In genomic region chr9:103781407-103781806, GRCm38 (mm10) we compare ENCODE assay signal across 24 mouse cellular contexts. TPM values are rescaled to one million over a fixed set of nuclear protein-coding genes. Genes with fewer than 3 reads are reported as not detected.
DNase-seq lines count a peak whose midpoint lies in the region; ATAC-seq and TF ChIP-seq lines count a peak whose summit lies in the region.
"Had no signal": no experiment of that assay in that cellular context is flagged by ENCODE, and none has a peak within 500 bp of the region (broad histone marks: within the 10 kb centered on the region; RNA-seq: fewer than 3 reads in every experiment).

No protein-coding gene starts in this region.

- H3K9me3 ChIP-seq in forebrain, embryonic 15.5 days: no peaks in the 10 kb centered on the region
- no peaks in the 10 kb centered on the region for H3K9me3 ChIP-seq in forebrain, embryonic 11.5 days (ENCODE audit: control insufficient read depth, low read length)
- no peaks in the 10 kb centered on the region for H3K9me3 ChIP-seq in kidney, embryonic 14.5 days (ENCODE audit: control insufficient read depth, low read length)
- H3K9me3 ChIP-seq: embryonic facial prominence, embryonic 12.5 days; embryonic facial prominence, embryonic 15.5 days; forebrain, embryonic 13.5 days; heart, embryonic 13.5 days; hindbrain, embryonic 12.5 days; hindbrain, embryonic 15.5 days had no signal

- H3K27me3 ChIP-seq in forebrain, embryonic 15.5 days: no peaks in the 10 kb centered on the region
- H3K27me3 ChIP-seq in forebrain, embryonic 11.5 days (ENCODE audit: control insufficient read depth, insufficient read depth, low read length): no peaks in the 10 kb centered on the region
- no peaks in the 10 kb centered on the region for H3K27me3 ChIP-seq in kidney, embryonic 14.5 days (ENCODE audit: control insufficient read depth, insufficient read depth, low read length)
- H3K27me3 ChIP-seq: embryonic facial prominence, embryonic 12.5 days; embryonic facial prominence, embryonic 15.5 days; forebrain, embryonic 13.5 days; heart, embryonic 13.5 days; hindbrain, embryonic 12.5 days; hindbrain, embryonic 15.5 days had no signal

- DNase-seq in forebrain, embryonic 11.5 days (ENCODE audit: low spot score): no peak
- DNase-seq in frontal cortex, postnatal 36 days (ENCODE audit: low spot score in 2 of 2): no peak
- DNase-seq in left cerebral cortex, adult 2 months (ENCODE audit: extremely low spot score in 1 of 2, low spot score in 2 of 2): no peak
- DNase-seq in left cerebral cortex, postnatal 4 days: no peak
- DNase-seq: adrenal gland, adult 8-10 months; adrenal gland, postnatal 25 days; cerebellum, adult 18-20 months; cerebellum, adult 9-10 months; cerebellum, postnatal 14 days; gastrocnemius, postnatal 10 days; gastrocnemius, postnatal 36 days had no signal

- H3K27ac ChIP-seq in forebrain, embryonic 15.5 days (replicated peaks): peak overlapping the region; percentile 39; the same call in 1 of the 2 replicates
- no peak overlapping the region for H3K27ac ChIP-seq in forebrain, embryonic 11.5 days (ENCODE audit: low read depth, low read length)
- H3K27ac ChIP-seq in left cerebral cortex, adult 2 months: peak overlapping the region; percentile 24; the same call in 1 of the 2 replicates
- H3K27ac ChIP-seq in kidney, embryonic 14.5 days (ENCODE audit: low read depth, low read length): no peak overlapping the region
- H3K27ac ChIP-seq: embryonic facial prominence, embryonic 12.5 days; embryonic facial prominence, embryonic 15.5 days; forebrain, embryonic 13.5 days; heart, embryonic 13.5 days; hindbrain, embryonic 12.5 days; hindbrain, embryonic 15.5 days had no signal

- H3K4me3 ChIP-seq in forebrain, embryonic 15.5 days: no peak overlapping the region
- H3K4me3 ChIP-seq in forebrain, embryonic 11.5 days (ENCODE audit: low read depth, low read length): no peak overlapping the region
- H3K4me3 ChIP-seq in left cerebral cortex, adult 2 months: no peak overlapping the region
- no peak overlapping the region for H3K4me3 ChIP-seq in kidney, embryonic 14.5 days (ENCODE audit: low read length)
- H3K4me3 ChIP-seq: embryonic facial prominence, embryonic 12.5 days; embryonic facial prominence, embryonic 15.5 days; forebrain, embryonic 13.5 days; heart, embryonic 13.5 days; hindbrain, embryonic 12.5 days; hindbrain, embryonic 15.5 days had no signal

- ATAC-seq in forebrain, embryonic 15.5 days (replicated peaks): no peak
- no peak for ATAC-seq in forebrain, embryonic 11.5 days (replicated peaks; ENCODE audit: low FRiP score)
- ATAC-seq in frontal cortex, adult (ENCODE audit: low TSS enrichment): 0 out of 2 replicates have a peak, but pooled peaks have one; percentile 26
- ATAC-seq in kidney, embryonic 14.5 days (ENCODE audit: low FRiP score, low TSS enrichment): no peak
- ATAC-seq: activated CD4-positive, CD25-positive, alpha-beta regulatory T cell, adult 4 months; forebrain, embryonic 13.5 days; intestine, postnatal 0 days had no signal

- no peak for TF ChIP-seq CTCF in left cerebral cortex, adult 2 months (IDR thresholded peaks at IDR 0.05)

- no peaks in the 10 kb centered on the region for H3K36me3 ChIP-seq in forebrain, embryonic 15.5 days
- H3K36me3 ChIP-seq in forebrain, embryonic 11.5 days (ENCODE audit: control insufficient read depth, insufficient read depth, low read length): no peaks in the 10 kb centered on the region
- H3K36me3 ChIP-seq in kidney, embryonic 14.5 days (ENCODE audit: control insufficient read depth, insufficient read depth, low read length): no peaks in the 10 kb centered on the region
- H3K36me3 ChIP-seq: embryonic facial prominence, embryonic 12.5 days; embryonic facial prominence, embryonic 15.5 days; heart, embryonic 13.5 days; hindbrain, embryonic 12.5 days; hindbrain, embryonic 15.5 days had no signal

- 83% methylated on average over 7 of the region's 7 CpGs for WGBS in forebrain, embryonic 15.5 days
- WGBS in forebrain, embryonic 11.5 days: 83% methylated on average over 7 of the region's 7 CpGs
- 75% methylated on average over 7 of the region's 7 CpGs for WGBS in kidney, embryonic 14.5 days

- H3K9ac ChIP-seq in forebrain, embryonic 15.5 days (replicated peaks): no peak overlapping the region
- H3K9ac ChIP-seq in forebrain, embryonic 11.5 days (ENCODE audit: low read length): no peak overlapping the region
- no peak overlapping the region for H3K9ac ChIP-seq in kidney, embryonic 14.5 days (ENCODE audit: low read depth, low read length)
- H3K9ac ChIP-seq: embryonic facial prominence, embryonic 12.5 days; embryonic facial prominence, embryonic 15.5 days; forebrain, embryonic 13.5 days; heart, embryonic 13.5 days; hindbrain, embryonic 12.5 days; hindbrain, embryonic 15.5 days had no signal

- no peak overlapping the region for H3K4me2 ChIP-seq in forebrain, embryonic 15.5 days (replicated peaks)
- H3K4me2 ChIP-seq in forebrain, embryonic 11.5 days (ENCODE audit: low read depth, low read length, severe bottlenecking): no peak overlapping the region
- H3K4me2 ChIP-seq in kidney, embryonic 14.5 days (replicated peaks; ENCODE audit: low read depth, low read length): no peak overlapping the region
- H3K4me2 ChIP-seq: embryonic facial prominence, embryonic 12.5 days; embryonic facial prominence, embryonic 15.5 days; forebrain, embryonic 13.5 days; heart, embryonic 13.5 days; hindbrain, embryonic 12.5 days; hindbrain, embryonic 15.5 days had no signal

- intact Hi-C loops in left cerebral cortex, adult 2 months (cut with DNase I): loop anchor here (5.0 kb wide), 2 partner anchors 66 to 166 kb away; no protein-coding TSS in a partner anchor
- intact Hi-C loops in left cerebral cortex, postnatal 4 days (cut with DNase I): no loop called here

- peaks cover 5% of the 10 kb centered on the region; the same call in 1 of the 2 replicates for H3K4me1 ChIP-seq in forebrain, embryonic 15.5 days
- no peaks in the 10 kb centered on the region for H3K4me1 ChIP-seq in forebrain, embryonic 11.5 days (replicated peaks; ENCODE audit: control insufficient read depth, insufficient read depth, low read length)
- no peaks in the 10 kb centered on the region for H3K4me1 ChIP-seq in kidney, embryonic 14.5 days (ENCODE audit: control insufficient read depth, insufficient read depth, low read length)
- H3K4me1 ChIP-seq: embryonic facial prominence, embryonic 12.5 days; embryonic facial prominence, embryonic 15.5 days; heart, embryonic 13.5 days; hindbrain, embryonic 12.5 days; hindbrain, embryonic 15.5 days had no signal

RNA-seq across cellular contexts. Expression of gene Tmem108, which starts 19.8 kb away (rescaled TPM):
- 72.3 and 78.0 TPM in 2 replicates for polyA plus RNA-seq in forebrain, embryonic 15.5 days (2015; fragmentation: Nextera tagmentation; extraction: Ambion mirVana)
- 27.2 and 28.4 TPM in 2 replicates for polyA plus RNA-seq in forebrain, embryonic 11.5 days (2014; fragmentation: Nextera tagmentation; extraction: Ambion mirVana)
- total RNA-seq in left cerebral cortex, adult 2 months (2021): 10 to 100 TPM; 30.3 to 31.1 TPM
- total RNA-seq in left cerebral cortex, postnatal 4 days (2021): 10 to 100 TPM; 58.4 to 59.7 TPM
- 6.7 and 10.8 TPM in 2 replicates for polyA plus RNA-seq in kidney, embryonic 14.5 days (2014; fragmentation: Nextera tagmentation; extraction: Ambion mirVana)
- total RNA-seq: gastrocnemius, adult 18-20 months; gastrocnemius, postnatal 36 days; hematopoietic stem cell, adult 5-6 weeks had no signal

Comparison
In these comparisons a context has a peak if more than half of its experiments do, and no peak if none do; other contexts are left out.
1. H3K27ac ChIP-seq: peak in forebrain, embryonic 15.5 days (single experiment) and left cerebral cortex, adult 2 months (single experiment); none in forebrain, embryonic 11.5 days (single experiment) and kidney, embryonic 14.5 days (single experiment).